Mouse (Mus musculus) brain, embryonic 14.5 days (tissue): ENCODE measurements around the gene Lyzl6. TPM values are rescaled to one million over a fixed set of nuclear protein-coding genes. Genes with fewer than 3 reads are reported as not detected.

Source experiments
- DNase-seq: peaks from one replicate; pipeline ENCODE4 v3.0.0-alpha.2; 2011; ENCODE audit warnings: low read depth
- CTCF ChIP-seq: fragments of 200-500 bp; IDR thresholded peaks from 2 replicates; pipeline ENCODE4 v1.5.1; 2012; ENCODE audit warnings: inconsistent platforms, mild to moderate bottlenecking, moderate library complexity, borderline replicate concordance; ENCODE audit not compliant: insufficient read depth, insufficient read length; ENCODE audit errors: extremely low read depth
- POLR2A ChIP-seq: fragments of 200-500 bp; IDR thresholded peaks from 2 replicates; pipeline ENCODE4 v1.6.1; 2012; ENCODE audit warnings: mild to moderate bottlenecking, inconsistent platforms, borderline replicate concordance; ENCODE audit not compliant: poor library complexity, insufficient read depth, insufficient read length, severe bottlenecking; ENCODE audit errors: extremely low read depth
- polyA plus RNA-seq: library from polyadenylated mRNA; depleted of rRNA; stranded (reverse); fragments of >200 nt; gene quantifications from 2 replicates; pipeline ENCODE4 v1.2.3, GENCODE M21; 2012; rRNA removed

Gene Lyzl6
- polyA plus RNA-seq, 1 experiment = not detected

- DNase-seq = no peak
- no peak for TF ChIP-seq CTCF
- no peak for TF ChIP-seq POLR2A
Measured at GRCm38 (mm10) chr11:103634806-103635205, 3.9 kb downstream of the Lyzl6 start.

DNA sequence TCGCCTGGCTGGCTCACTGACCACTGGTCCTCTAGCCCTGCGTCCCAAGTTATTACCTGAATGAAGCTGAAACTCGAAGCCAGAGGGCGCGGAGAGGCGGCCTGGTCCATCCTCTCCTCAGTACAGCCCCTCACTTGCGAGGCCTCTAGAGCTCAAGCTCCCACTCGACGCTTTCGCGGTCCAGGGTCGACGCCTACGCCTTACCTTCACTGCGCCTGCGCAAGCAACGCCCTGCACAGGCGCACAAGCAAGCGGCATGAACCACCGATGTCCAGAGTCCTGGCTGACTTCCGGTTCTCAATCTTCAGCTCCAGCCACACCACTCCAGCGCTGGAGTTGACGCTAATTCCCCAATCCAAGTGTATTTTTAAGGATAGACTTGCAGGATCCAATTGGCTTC is 11.2 kb downstream of the Lyzl6 start:
- no peak for DNase-seq
- TF ChIP-seq POLR2A = no peak
- TF ChIP-seq CTCF = no peak

DNA sequence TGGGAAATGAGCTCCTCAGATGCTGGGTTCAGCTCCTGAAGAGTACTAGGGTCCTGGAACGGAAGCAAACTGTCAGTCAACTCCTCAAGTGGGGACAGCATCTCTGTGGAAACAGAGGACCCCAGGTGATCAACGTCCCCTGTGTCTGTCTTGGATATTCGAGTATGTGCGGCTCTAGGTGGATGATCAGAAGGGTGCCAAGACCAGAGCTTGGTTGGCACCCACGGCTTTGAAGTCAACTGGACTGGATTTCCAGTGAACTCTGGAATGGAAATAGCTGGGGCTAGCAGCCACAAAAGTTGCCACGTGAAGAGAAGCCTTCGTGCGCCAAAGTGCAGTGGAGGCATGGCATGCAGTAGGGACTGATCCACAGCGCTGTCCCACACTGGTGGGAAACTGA is 17.6 kb downstream of the Lyzl6 start, which contains the start of gene Gm884:
TSS of gene Gm884 (minus strand) at position 101 of the 400 bp plus-strand sequence.
- no peak for DNase-seq
- TF ChIP-seq CTCF (no peak), POLR2A (no peak)

DNA sequence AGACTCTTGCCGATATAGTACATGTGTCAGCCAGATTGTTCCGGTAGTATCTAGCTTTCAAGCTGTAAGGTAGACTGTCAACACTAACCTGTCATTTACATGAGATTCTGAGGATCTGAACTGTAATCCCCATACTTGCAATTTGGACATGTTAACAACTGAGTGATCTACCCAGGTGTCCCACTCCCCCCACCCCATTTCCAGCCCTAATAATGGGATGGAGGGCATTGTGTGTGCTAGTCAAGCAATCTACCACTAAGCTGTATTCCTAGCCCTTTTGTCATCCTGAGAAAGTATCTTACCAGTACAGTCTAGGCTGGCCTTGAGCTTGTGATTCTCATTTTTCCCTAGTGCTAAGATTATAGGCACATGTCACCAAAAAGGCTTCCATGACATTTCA is 27.9 kb downstream of the Lyzl6 start:
- DNase-seq = no peak

GRCm38 (mm10) chr11:103606611-103607010 is 32.1 kb downstream of the Lyzl6 start:
- no peak for DNase-seq
- no peak for TF ChIP-seq CTCF
- TF ChIP-seq POLR2A = no peak

More for the DNA sequence above, 27.9 kb downstream of the Lyzl6 start:
- TF ChIP-seq CTCF (no peak), POLR2A (no peak)

Other genes starting within 250 kb of the Lyzl6 start
- 16.9 and 17.4 TPM in 2 replicates for gene Plekhm1, start 226.2 kb downstream of the Lyzl6 start, polyA plus RNA-seq
- not detected in 2 replicates for gene Lrrc37a, start 134.3 kb downstream of the Lyzl6 start, polyA plus RNA-seq
- gene Gm884, start 17.8 kb downstream of the Lyzl6 start, polyA plus RNA-seq = not detected in 2 replicates
- 0.89 and 3.0 TPM in 2 replicates for gene Rprml, start 10.7 kb upstream of the Lyzl6 start, polyA plus RNA-seq
- 98.0 and 108 TPM in 2 replicates for gene Gosr2, start 59.0 kb upstream of the Lyzl6 start, polyA plus RNA-seq
- gene Wnt9b, start 110.9 kb upstream of the Lyzl6 start, polyA plus RNA-seq = 0.34 and 0.56 TPM in 2 replicates
- gene Wnt3, start 135.3 kb upstream of the Lyzl6 start, polyA plus RNA-seq = 8.6 and 11.4 TPM in 2 replicates